Mouse (Mus musculus) NIH3T3 (cell line): Measurements from ENCODE around the gene Surf4.

ENCODE experiments used
- DNase-seq: peaks from one replicate; pipeline ENCODE4 v3.0.0-alpha.2; 2012; ENCODE audit warnings: low read depth

The Surf4 gene

GRCm38 (mm10) chr2:26933304-26934055, at the start of gene Surf4, which contains the start of gene Stkld1:
TSS of gene Surf4 (minus strand) at chr2:26933928.
TSS of gene Stkld1 (plus strand) at chr2:26934047.
- DNase-seq: peak; percentile 98

- no peak for DNase-seq
Observed at GRCm38 (mm10) chr2:26980361-26980760, 46.6 kb upstream of the Surf4 start.

- no peak for DNase-seq
Observed at GRCm38 (mm10) chr2:26973960-26974359, 40.2 kb upstream of the Surf4 start.

GRCm38 (mm10) chr2:26973116-26973515, 39.4 kb upstream of the Surf4 start, which contains the start of gene Adamts13:
TSS of gene Adamts13 (plus strand) at chr2:26973416.
- no peak for DNase-seq

GRCm38 (mm10) chr2:26967262-26967661, 33.5 kb upstream of the Surf4 start:
- DNase-seq: no peak

- no peak for DNase-seq
Observed at GRCm38 (mm10) chr2:26964724-26965370, 31.1 kb upstream of the Surf4 start.

- peak; percentile 98 for DNase-seq
Observed at GRCm38 (mm10) chr2:26963923-26964723, 30.4 kb upstream of the Surf4 start, which contains the start of gene Rexo4. TSS of gene Rexo4 (minus strand) at chr2:26964386.

- peak; percentile 44 for DNase-seq
Observed at GRCm38 (mm10) chr2:26960756-26961155, 27.0 kb upstream of the Surf4 start.

- DNase-seq: no peak
Observed at GRCm38 (mm10) chr2:26957488-26957859, 23.7 kb upstream of the Surf4 start.

- DNase-seq: no peak
Observed at GRCm38 (mm10) chr2:26956811-26957487, 23.2 kb upstream of the Surf4 start.

- no peak for DNase-seq
Observed at GRCm38 (mm10) chr2:26954735-26955395, 21.1 kb upstream of the Surf4 start.

- no peak for DNase-seq
Observed at GRCm38 (mm10) chr2:26952866-26953265, 19.1 kb upstream of the Surf4 start.

GRCm38 (mm10) chr2:26952193-26952592, 18.5 kb upstream of the Surf4 start:
- no peak for DNase-seq

GRCm38 (mm10) chr2:26951346-26951905, 17.7 kb upstream of the Surf4 start:
- DNase-seq: no peak

GRCm38 (mm10) chr2:26950411-26950810, 16.7 kb upstream of the Surf4 start:
- DNase-seq: no peak

- no peak for DNase-seq
Observed at GRCm38 (mm10) chr2:26943253-26943652, 9.5 kb upstream of the Surf4 start.

- DNase-seq: no peak
Observed at GRCm38 (mm10) chr2:26941539-26941938, 7.8 kb upstream of the Surf4 start.

- no peak for DNase-seq
Observed at GRCm38 (mm10) chr2:26936425-26936824, 2.7 kb upstream of the Surf4 start.

- DNase-seq: no peak
Observed at GRCm38 (mm10) chr2:26935286-26935685, 1.6 kb upstream of the Surf4 start.

GRCm38 (mm10) chr2:26932473-26933303, 1.0 kb downstream of the Surf4 start:
- peak; percentile 52 for DNase-seq
